Mouse (Mus musculus) heart, adult 2 months (tissue): Measurements from ENCODE around the gene Vangl1.
"Not testable (repeated sequence)": the region's sequence is repeated elsewhere in the genome, so short reads cannot be mapped to it uniquely, and the experiment has no call there.

Source experiments
- CTCF ChIP-seq: fragments of 200-600 bp; IDR thresholded peaks from 2 replicates; pipeline ENCODE4 v1.8.1; 2022; ENCODE audit warnings: antibody characterized with exemption, mild to moderate bottlenecking, moderate library complexity
- EP300 ChIP-seq: fragments of 200-500 bp; IDR thresholded peaks from 2 replicates; pipeline ENCODE4 v1.6.1; 2011; ENCODE audit warnings: low read depth, low read length, control low read depth; ENCODE audit not compliant: insufficient read depth
- POLR2A ChIP-seq: fragments of 200-500 bp; IDR thresholded peaks from 2 replicates; pipeline ENCODE4 v1.6.1; 2011; ENCODE audit warnings: mild to moderate bottlenecking, low read depth, low read length, control low read depth; ENCODE audit not compliant: insufficient read depth

DNA sequence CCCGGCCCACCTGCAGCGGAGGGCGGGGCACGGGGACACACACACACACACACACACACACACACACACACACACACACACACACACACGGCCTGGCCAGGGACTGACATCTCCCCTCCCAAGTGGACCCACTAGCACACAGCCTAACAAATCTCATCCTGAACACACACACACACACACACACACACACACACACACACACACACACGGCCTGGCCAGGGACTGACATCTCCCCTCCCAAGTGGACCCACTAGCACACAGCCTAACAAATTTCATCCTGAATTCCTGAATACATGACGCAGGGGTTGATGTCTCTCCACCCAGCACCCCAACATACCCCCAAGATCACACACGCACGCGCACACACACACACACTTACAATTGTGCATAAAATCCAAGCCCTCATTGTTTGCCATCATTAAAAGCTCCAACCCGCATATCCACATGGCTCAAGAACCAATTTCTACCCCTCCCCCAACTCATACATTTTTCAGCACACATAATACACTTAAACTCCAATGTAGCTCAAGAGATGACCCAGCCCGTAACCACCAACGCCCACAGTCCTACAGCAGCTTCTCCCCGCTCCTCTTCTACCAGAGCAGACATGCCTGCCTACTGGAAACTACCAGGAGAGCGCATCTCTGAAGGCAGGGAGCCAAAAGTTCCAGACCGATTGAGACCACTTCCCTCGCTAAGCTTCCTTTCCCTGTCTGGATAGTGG, 403 bp upstream of the Vangl1 start:
- not testable (repeated sequence) for TF ChIP-seq POLR2A, CTCF, EP300
